Mouse (Mus musculus) MEL (cell line): ENCODE data around the gene Hpcal1. TPM values are rescaled to one million over a fixed set of nuclear protein-coding genes. Genes with fewer than 3 reads are reported as not detected.

Experiments
- DNase-seq: peaks from one replicate; pipeline ENCODE4 v3.0.0; 2011; ENCODE audit warnings: low read depth, low spot score
- H3K27ac ChIP-seq: 2 replicates; pipeline ENCODE4 v1.5.1; 2012; ENCODE audit warnings: low read depth, mild to moderate bottlenecking, control low read depth, low read length, moderate library complexity; ENCODE audit not compliant: control insufficient read depth
- H3K27me3 ChIP-seq, 2 experiments: fragments of 150-350 bp in 1 of 2; sonication (generic) in 1 of 2; 2 replicates each; pipeline ENCODE4 v1.6.1; 2012; ENCODE audit warnings: low read length in 2 of 2, mild to moderate bottlenecking in 2 of 2, improper control_type of control experiment in 1 of 2, moderate library complexity in 1 of 2; ENCODE audit not compliant: insufficient read depth in 2 of 2, control insufficient read depth in 1 of 2
- H3K36me3 ChIP-seq, 2 experiments: 2 replicates each; pipeline ENCODE4 v1.6.1; 2012 to 2014; ENCODE audit warnings: low read length in 2 of 2, improper control_type of control experiment in 1 of 2, inconsistent platforms in 1 of 2, mild to moderate bottlenecking in 1 of 2; ENCODE audit not compliant: insufficient read depth in 2 of 2, control insufficient read depth in 1 of 2
- H3K4me1 ChIP-seq, 2 experiments: fragments of 150-350 bp in 1 of 2; sonication (generic) in 1 of 2; 2 replicates each; pipeline ENCODE4 v1.6.1; 2012; ENCODE audit warnings: low read length in 2 of 2, improper control_type of control experiment in 1 of 2, mild to moderate bottlenecking in 1 of 2; ENCODE audit not compliant: insufficient read depth in 2 of 2, control insufficient read depth in 1 of 2
- H3K4me3 ChIP-seq, 2 experiments: fragments of 150-350 bp in 1 of 2; sonication (generic) in 1 of 2; 2 replicates each; pipeline ENCODE4 v1.5.1; 2012; ENCODE audit warnings: low read depth in 2 of 2, low read length in 2 of 2, mild to moderate bottlenecking in 2 of 2, moderate library complexity in 2 of 2, control low read depth in 1 of 2, improper control_type of control experiment in 1 of 2; ENCODE audit not compliant: control insufficient read depth in 1 of 2, insufficient read depth in 1 of 2
- H3K79me2 ChIP-seq: 2 replicates; pipeline ENCODE4 v1.6.1; 2012; ENCODE audit warnings: mild to moderate bottlenecking, low read length, moderate library complexity; ENCODE audit not compliant: control insufficient read depth, poor library complexity, insufficient read depth
- H3K9ac ChIP-seq: 2 replicates; pipeline ENCODE4 v1.6.1; 2012; ENCODE audit warnings: low read depth, mild to moderate bottlenecking, control low read depth, low read length, moderate library complexity; ENCODE audit not compliant: control insufficient read depth, poor library complexity, severe bottlenecking
- H3K9me3 ChIP-seq: fragments of 150-350 bp; sonication (generic); replicated peaks from 2 replicates; pipeline ENCODE4 v1.6.1; 2012; ENCODE audit warnings: mild to moderate bottlenecking, low read length, improper control_type of control experiment, moderate library complexity; ENCODE audit not compliant: insufficient read depth
- CHD2 ChIP-seq: IDR thresholded peaks from 2 replicates; pipeline ENCODE4 v1.6.1; 2011; ENCODE audit warnings: low read length, improper control_type of control experiment
- CTCF ChIP-seq, 3 experiments: IDR thresholded peaks in 2 of 3; conservative IDR thresholded peaks in 1 of 3; 2 replicates each; pipeline ENCODE4 v1.5.1; 2011 to 2012; ENCODE audit warnings: low read length in 3 of 3, low read depth in 2 of 3, mild to moderate bottlenecking in 2 of 3, improper control_type of control experiment in 1 of 3, inconsistent platforms in 1 of 3, mixed read lengths in 1 of 3, moderate library complexity in 1 of 3; ENCODE audit not compliant: control insufficient read depth in 1 of 3, insufficient read depth in 1 of 3, poor library complexity in 1 of 3, severe bottlenecking in 1 of 3
- ELF1 ChIP-seq: IDR thresholded peaks from 2 replicates; pipeline ENCODE4 v1.6.1; 2014; ENCODE audit warnings: low read depth, mild to moderate bottlenecking, inconsistent platforms, low read length, improper control_type of control experiment, moderate library complexity
- EP300 ChIP-seq, 2 experiments: IDR thresholded peaks; 2 replicates each; pipeline ENCODE4 v1.6.1; 2011; ENCODE audit warnings: improper control_type of control experiment in 2 of 2, low read length in 2 of 2, low read depth in 1 of 2, mild to moderate bottlenecking in 1 of 2
- ETS1 ChIP-seq: IDR thresholded peaks from 2 replicates; pipeline ENCODE4 v1.6.1; 2012; ENCODE audit warnings: low read depth, mild to moderate bottlenecking, inconsistent platforms, low read length, improper control_type of control experiment, moderate library complexity
- JUND ChIP-seq: IDR thresholded peaks from 2 replicates; pipeline ENCODE4 v1.6.1; 2011; ENCODE audit warnings: low read depth, mild to moderate bottlenecking, improper control_type of control experiment, low read length
- KAT2A ChIP-seq: conservative IDR thresholded peaks from 2 replicates; pipeline ENCODE4 v1.6.1; 2012; ENCODE audit warnings: low read depth, low read length, improper control_type of control experiment, inconsistent platforms
- MAFK ChIP-seq: IDR thresholded peaks from 2 replicates; pipeline ENCODE4 v1.6.1; 2011; ENCODE audit warnings: low read depth, mild to moderate bottlenecking, low read length, improper control_type of control experiment, borderline replicate concordance
- MAX ChIP-seq: IDR thresholded peaks from 2 replicates; pipeline ENCODE4 v1.6.1; 2011; ENCODE audit warnings: low read length, improper control_type of control experiment
- MAZ ChIP-seq: IDR thresholded peaks from 2 replicates; pipeline ENCODE4 v1.6.1; 2012; ENCODE audit warnings: low read depth, mild to moderate bottlenecking, inconsistent platforms, low read length, improper control_type of control experiment
- MEF2A ChIP-seq: IDR thresholded peaks from 2 replicates; pipeline ENCODE4 v1.6.1; 2014; ENCODE audit warnings: low read depth, mild to moderate bottlenecking, inconsistent platforms, low read length, improper control_type of control experiment; ENCODE audit not compliant: poor library complexity, insufficient replicate concordance, severe bottlenecking; ENCODE audit errors: extremely low read depth
- MXI1 ChIP-seq: IDR thresholded peaks from 2 replicates; pipeline ENCODE4 v1.6.1; 2011; ENCODE audit warnings: mild to moderate bottlenecking, low read depth, low read length, improper control_type of control experiment
- NELFE ChIP-seq: IDR thresholded peaks from 2 replicates; pipeline ENCODE4 v1.6.1; 2011; ENCODE audit warnings: low read depth, low read length, improper control_type of control experiment
- NRF1 ChIP-seq: IDR thresholded peaks from 2 replicates; pipeline ENCODE4 v1.6.1; 2014; ENCODE audit warnings: low read depth, mild to moderate bottlenecking, inconsistent platforms, low read length, improper control_type of control experiment, moderate library complexity; ENCODE audit not compliant: poor library complexity, insufficient read depth, severe bottlenecking
- POLR2A ChIP-seq, 2 experiments: IDR thresholded peaks; 2 replicates each; pipeline ENCODE4 v1.6.1; 2011 to 2012; ENCODE audit warnings: low read length in 2 of 2, mild to moderate bottlenecking in 2 of 2, control low read depth in 1 of 2, improper control_type of control experiment in 1 of 2, low read depth in 1 of 2, moderate library complexity in 1 of 2; ENCODE audit not compliant: control insufficient read depth in 1 of 2, insufficient read depth in 1 of 2, poor library complexity in 1 of 2
- POLR2AphosphoS2 ChIP-seq: IDR thresholded peaks from 2 replicates; pipeline ENCODE4 v1.6.1; 2011; ENCODE audit warnings: low read length, improper control_type of control experiment
- RAD21 ChIP-seq: IDR thresholded peaks from 2 replicates; pipeline ENCODE4 v1.6.1; 2011; ENCODE audit warnings: mild to moderate bottlenecking, low read depth, low read length, improper control_type of control experiment
- RCOR1 ChIP-seq: IDR thresholded peaks from 2 replicates; pipeline ENCODE4 v1.6.1; 2012; ENCODE audit warnings: low read depth, mild to moderate bottlenecking, inconsistent platforms, low read length, improper control_type of control experiment
- SIN3A ChIP-seq: IDR thresholded peaks from 2 replicates; pipeline ENCODE4 v1.6.1; 2012; ENCODE audit warnings: low read length, improper control_type of control experiment, inconsistent platforms
- SMC3 ChIP-seq: IDR thresholded peaks from 2 replicates; pipeline ENCODE4 v1.6.1; 2011; ENCODE audit warnings: low read depth, low read length, improper control_type of control experiment
- TAL1 ChIP-seq: IDR thresholded peaks from 2 replicates; pipeline ENCODE4 v1.6.1; 2012; ENCODE audit warnings: mild to moderate bottlenecking, inconsistent platforms, low read length, moderate library complexity, mixed read lengths
- TBP ChIP-seq: IDR thresholded peaks from 2 replicates; pipeline ENCODE4 v1.8.0; 2011; ENCODE audit warnings: low read depth, low read length, improper control_type of control experiment
- USF1 ChIP-seq: IDR thresholded peaks from 2 replicates; pipeline ENCODE4 v1.6.1; 2014; ENCODE audit warnings: low read depth, mild to moderate bottlenecking, inconsistent platforms, low read length, improper control_type of control experiment, moderate library complexity
- ZC3H11A ChIP-seq: IDR thresholded peaks from 2 replicates; pipeline ENCODE4 v1.6.1; 2012; ENCODE audit warnings: low read depth, mild to moderate bottlenecking, inconsistent platforms, low read length, improper control_type of control experiment
- ZNF384 ChIP-seq: IDR thresholded peaks from 2 replicates; pipeline ENCODE4 v1.6.1; 2012; ENCODE audit warnings: low read depth, mild to moderate bottlenecking, inconsistent platforms, low read length, improper control_type of control experiment
- polyA plus RNA-seq, 2 experiments: library from polyadenylated mRNA; stranded (reverse) in 1 of 2; unstranded in 1 of 2; fragments of >175 nt in 1 of 2; fragments of >200 nt in 1 of 2; gene quantifications; 2 replicates each; pipeline versions ENCODE4 v1.2.1 to v1.2.4; 2012; ENCODE audit warnings: low replicate concordance in 2 of 2, low read depth in 1 of 2; ENCODE audit not compliant: insufficient read length in 2 of 2, insufficient read depth in 1 of 2, missing spikeins in 1 of 2
- total RNA-seq: library from RNA; depleted of rRNA; stranded (reverse); fragments of 300-350 nt; gene quantifications from 2 replicates; pipeline ENCODE4 v1.2.3, GENCODE M21; 2012

The Hpcal1 gene
- total and polyA plus RNA-seq, 3 experiments = 9.1 to 23.0 TPM; not detected in 1

DNA sequence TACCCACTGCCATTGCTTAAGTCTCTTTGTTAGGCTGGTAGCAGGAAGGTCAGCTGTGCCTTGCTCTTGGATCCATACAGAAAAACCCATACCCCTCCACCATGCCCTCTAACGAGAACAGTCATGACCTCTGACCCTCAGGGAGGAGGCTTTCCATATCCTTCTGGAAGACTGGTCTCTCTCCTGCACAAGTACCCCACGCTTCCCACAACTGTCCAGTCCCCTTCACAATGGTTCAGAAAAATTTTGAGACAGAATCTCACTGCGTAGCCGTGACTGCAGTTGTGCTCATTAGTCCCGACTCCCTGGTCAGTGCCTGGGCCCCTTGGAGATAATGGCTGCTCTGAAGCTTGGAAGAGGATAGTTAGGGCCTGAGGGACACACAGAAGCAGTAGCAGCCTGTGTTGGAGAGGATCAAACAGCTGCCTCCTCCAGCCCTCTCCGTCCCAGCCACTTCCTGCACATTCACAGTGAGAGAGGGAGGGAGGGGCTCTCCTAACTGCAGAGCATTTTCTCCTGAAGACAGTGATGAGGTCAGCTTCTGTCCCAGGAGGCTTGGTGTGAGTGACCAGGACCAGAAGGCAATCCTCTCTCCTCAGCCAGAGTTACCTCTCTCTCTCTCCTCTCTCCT, 16.4 kb upstream of the Hpcal1 start:
- DNase-seq = no peak
- Histone ChIP-seq H3K9me3 (no peaks in the 10 kb centered on the region), H3K9ac (no peak overlapping the region), H3K4me3 (no peak overlapping the region), H3K4me1 (no peaks in the 10 kb centered on the region), H3K27ac (no peak overlapping the region), H3K27me3 (peaks cover 3 to 4% of the 10 kb centered on the region in 2 experiments; a peak in 2 of 4 replicates), H3K36me3 (no peaks in the 10 kb centered on the region), H3K79me2 (no peaks in the 10 kb centered on the region)
- no peak for TF ChIP-seq POLR2A (IDR thresholded peaks at IDR 0.05; ENCODE audit: control insufficient read depth in 1 of 2, insufficient read depth in 1 of 2, low read depth in 1 of 2, low read length in 2 of 2, poor library complexity in 1 of 2)
- no peak for TF ChIP-seq JUND
- TF ChIP-seq POLR2AphosphoS2 = no peak
- no peak for TF ChIP-seq CHD2
- TF ChIP-seq NELFE = no peak
- no peak for TF ChIP-seq MAFK
- no peak for TF ChIP-seq USF1
- no peak for TF ChIP-seq KAT2A
- TF ChIP-seq NRF1 = no peak
- TF ChIP-seq RCOR1 = no peak
- no peak for TF ChIP-seq ETS1
- no peak for TF ChIP-seq EP300 (IDR thresholded peaks at IDR 0.05; ENCODE audit: low read depth in 1 of 2, low read length in 2 of 2)
- TF ChIP-seq MEF2A = no peak
- no peak for TF ChIP-seq ZNF384
- TF ChIP-seq SIN3A = no peak
- TF ChIP-seq MXI1 = no peak
- no peak for TF ChIP-seq TAL1

DNA sequence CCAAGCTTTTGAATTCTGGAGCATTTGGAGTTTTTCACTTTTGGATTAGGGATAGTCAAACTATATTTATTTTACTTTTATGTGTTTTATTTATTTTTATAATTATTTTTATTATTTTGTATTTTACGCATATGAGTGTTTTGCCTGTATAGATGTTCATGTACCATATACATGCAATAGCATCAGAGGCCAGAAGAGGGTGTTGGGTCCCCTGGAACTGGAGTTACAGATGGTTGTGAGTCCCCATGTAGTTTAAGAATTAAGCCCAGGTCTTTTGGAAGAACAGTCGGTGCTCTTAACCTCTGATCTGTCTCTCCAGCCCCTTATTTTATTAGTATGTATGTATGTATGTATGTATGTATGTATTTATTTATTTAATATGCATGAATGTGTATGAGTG, 12.9 kb upstream of the Hpcal1 start:
- Histone ChIP-seq H3K36me3 (no peaks in the 10 kb centered on the region), H3K9me3 (no peaks in the 10 kb centered on the region), H3K79me2 (no peaks in the 10 kb centered on the region), H3K27ac (no peak overlapping the region), H3K9ac (no peak overlapping the region), H3K27me3 (peaks cover 3% of the 10 kb centered on the region in 2 experiments; a peak in 2 of 4 replicates), H3K4me3 (no peak overlapping the region), H3K4me1 (no peaks in the 10 kb centered on the region; a peak in 1 of 4 replicates)
- TF ChIP-seq MAX = no peak
- no peak for TF ChIP-seq ELF1
- TF ChIP-seq ZC3H11A = peak; percentile 37; the same call in 1 of the 2 replicates
- TF ChIP-seq MAZ = no peak
- TF ChIP-seq POLR2A (IDR thresholded peaks at IDR 0.05; ENCODE audit: control insufficient read depth in 1 of 2, insufficient read depth in 1 of 2, low read depth in 1 of 2, low read length in 2 of 2, poor library complexity in 1 of 2) = no peak
- peak in 2 of 3 experiments; percentile 13 to 54; a peak in 3 of 6 replicates for TF ChIP-seq CTCF (IDR thresholded peaks at IDR 0.05 in 2 of 3, conservative IDR thresholded peaks at IDR 0.05 in 1 of 3; ENCODE audit: control insufficient read depth in 1 of 3, insufficient read depth in 1 of 3, low read depth in 2 of 3, low read length in 3 of 3, poor library complexity in 1 of 3, severe bottlenecking in 1 of 3)
- peak; percentile 65 for TF ChIP-seq SMC3
- no peak for TF ChIP-seq ZNF384
- TF ChIP-seq TBP = no peak
- TF ChIP-seq RAD21 = peak; percentile 56
- DNase-seq = peak; percentile 24
